Mouse (Mus musculus) olfactory bulb, adult 2 months (tissue): ENCODE measurements around the gene Tgfbi. TPM values are rescaled to one million over a fixed set of nuclear protein-coding genes. Genes with fewer than 3 reads are reported as not detected.

Experiments used
- H3K27ac ChIP-seq: fragments of 200-500 bp; 2 replicates; pipeline ENCODE4 v1.5.1; 2012; ENCODE audit warnings: low read depth, low read length; ENCODE audit not compliant: insufficient read depth
- H3K4me1 ChIP-seq: fragments of 200-500 bp; 2 replicates; pipeline ENCODE4 v1.6.1; 2012; ENCODE audit warnings: low read length; ENCODE audit not compliant: control insufficient read depth, insufficient read depth
- H3K4me3 ChIP-seq: fragments of 200-500 bp; 2 replicates; pipeline ENCODE4 v1.5.1; 2012; ENCODE audit warnings: mild to moderate bottlenecking, low read depth, low read length, moderate library complexity; ENCODE audit not compliant: insufficient read depth
- CTCF ChIP-seq: fragments of 200-500 bp; IDR thresholded peaks from 2 replicates; pipeline ENCODE4 v1.5.1; 2012; ENCODE audit warnings: low read depth, mild to moderate bottlenecking, low read length, moderate library complexity; ENCODE audit not compliant: insufficient read depth
- POLR2A ChIP-seq: fragments of 200-500 bp; IDR thresholded peaks from 2 replicates; pipeline ENCODE4 v1.6.1; 2012; ENCODE audit warnings: mild to moderate bottlenecking, low read depth, low read length, moderate library complexity; ENCODE audit not compliant: insufficient read depth
- whole genome bisulfite sequencing: fragments of 180-500 bp; shearing (Covaris S2); methylation state at CpG from one replicate; pipeline ENCODE4 v1.1.7; 2018; 5-methylcytosine and 5-hydroxymethylcytosine counted together
- polyA plus RNA-seq: library from polyadenylated mRNA; stranded (reverse); fragments of >200 nt; gene quantifications from 2 replicates; pipeline ENCODE4 v1.2.4, GENCODE M21; 2012; ENCODE audit warnings: low replicate concordance; ENCODE audit not compliant: missing spikeins, insufficient read depth, insufficient read length

Gene Tgfbi
- polyA plus RNA-seq: not detected in 2 replicates

GRCm38 (mm10) chr13:56609103-56609856 is at the start of gene Tgfbi:
Gene Tgfbi (plus strand): TSS chr13:56609523.
- WGBS: 4% methylated on average over 36 of the region's 36 CpGs
- H3K4me3 ChIP-seq: peak within 1 kb of the TSS; percentile 53
- H3K4me1 ChIP-seq: peaks cover 34% of the 10 kb centered on the region
- H3K27ac ChIP-seq: no peak within 1 kb of the TSS
- TF ChIP-seq CTCF (no peak), POLR2A (no peak)

- Histone ChIP-seq H3K4me3 (no peak overlapping the region), H3K4me1 (no peaks in the 10 kb centered on the region), H3K27ac (no peak overlapping the region)
- 82% methylated on average over 6 of the region's 6 CpGs for WGBS
- TF ChIP-seq CTCF: no peak
- no peak for TF ChIP-seq POLR2A
Measured at GRCm38 (mm10) chr13:56559841-56560370, 49.4 kb upstream of the Tgfbi start.

- TF ChIP-seq CTCF (no peak), POLR2A (no peak)
- Histone ChIP-seq H3K4me3 (no peak overlapping the region), H3K4me1 (no peaks in the 10 kb centered on the region), H3K27ac (no peak overlapping the region)
- 81% methylated on average over 8 of the region's 8 CpGs for WGBS
Measured at GRCm38 (mm10) chr13:56561129-56561528, 48.2 kb upstream of the Tgfbi start.

GRCm38 (mm10) chr13:56563075-56563474 is 46.2 kb upstream of the Tgfbi start:
- 28% methylated on average over 6 of the region's 6 CpGs for WGBS
- H3K27ac ChIP-seq: no peak overlapping the region
- no peak overlapping the region for H3K4me3 ChIP-seq
- H3K4me1 ChIP-seq: no peaks in the 10 kb centered on the region
- TF ChIP-seq CTCF (peak; percentile 58; the same call in 1 of the 2 replicates), POLR2A (no peak)

GRCm38 (mm10) chr13:56566336-56566735 is 43.0 kb upstream of the Tgfbi start:
- no peak overlapping the region for H3K27ac ChIP-seq
- TF ChIP-seq POLR2A: no peak
- no peak for TF ChIP-seq CTCF
- no peak overlapping the region for H3K4me3 ChIP-seq
- no peaks in the 10 kb centered on the region for H3K4me1 ChIP-seq
- 64% methylated on average over 10 of the region's 10 CpGs for WGBS

GRCm38 (mm10) chr13:56571645-56572044 is 37.7 kb upstream of the Tgfbi start:
- Histone ChIP-seq H3K4me1 (peaks cover 18% of the 10 kb centered on the region), H3K27ac (no peak overlapping the region), H3K4me3 (no peak overlapping the region)
- TF ChIP-seq POLR2A: no peak
- 63% methylated on average over 8 of the region's 8 CpGs for WGBS

- H3K4me3 ChIP-seq: no peak overlapping the region
- WGBS: 72% methylated on average over 4 of the region's 4 CpGs
- no peak overlapping the region for H3K27ac ChIP-seq
- no peak for TF ChIP-seq POLR2A
- no peak for TF ChIP-seq CTCF
- peaks cover 20% of the 10 kb centered on the region for H3K4me1 ChIP-seq
Measured at GRCm38 (mm10) chr13:56575074-56575473, 34.2 kb upstream of the Tgfbi start.

- TF ChIP-seq POLR2A (no peak), CTCF (peak; percentile 64)
- Histone ChIP-seq H3K27ac (0 out of 2 replicates have a peak overlapping the region, but pooled peaks have one; percentile 21), H3K4me3 (no peak overlapping the region), H3K4me1 (peaks cover 22% of the 10 kb centered on the region)
- 63% methylated on average over 12 of the region's 12 CpGs for WGBS
Measured at GRCm38 (mm10) chr13:56575701-56576321, 33.5 kb upstream of the Tgfbi start.

GRCm38 (mm10) chr13:56578097-56578496 is 31.2 kb upstream of the Tgfbi start:
- Histone ChIP-seq H3K4me1 (peaks cover 31% of the 10 kb centered on the region), H3K4me3 (no peak overlapping the region), H3K27ac (no peak overlapping the region)
- no peak for TF ChIP-seq POLR2A
- TF ChIP-seq CTCF: no peak
- WGBS: 92% methylated on average over 5 of the region's 5 CpGs
